Mouse (Mus musculus) intestine, postnatal 0 days (tissue): ENCODE data around the gene Col18a1. TPM values are rescaled to one million over a fixed set of nuclear protein-coding genes. Genes with fewer than 3 reads are reported as not detected.

Experiments
- ATAC-seq: fragments of 200-750 bp; cut with Nextera tagmentation; 2 replicates; pipeline ENCODE4 v1.8.0; 2017; ENCODE audit warnings: mild to moderate bottlenecking, moderate TSS enrichment, moderate library complexity
- H3K27ac ChIP-seq: fragments of 300-500 bp; sonication (generic); 2 replicates; pipeline ENCODE4 v1.5.1; 2014; ENCODE audit warnings: mild to moderate bottlenecking, low read depth, low read length, moderate library complexity
- H3K27me3 ChIP-seq: fragments of 300-500 bp; sonication (generic); replicated peaks from 2 replicates; pipeline ENCODE4 v1.6.1; 2014; ENCODE audit warnings: low read length, mixed read lengths; ENCODE audit not compliant: control insufficient read depth, insufficient read depth
- H3K36me3 ChIP-seq: fragments of 300-500 bp; sonication (generic); 2 replicates; pipeline ENCODE4 v1.6.1; 2014; ENCODE audit warnings: mild to moderate bottlenecking, moderate library complexity; ENCODE audit not compliant: control insufficient read depth, insufficient read depth
- H3K4me1 ChIP-seq: fragments of 300-500 bp; sonication (generic); replicated peaks from 2 replicates; pipeline ENCODE4 v1.6.1; 2014; ENCODE audit warnings: antibody characterized with exemption, low read length, mixed read lengths; ENCODE audit not compliant: control insufficient read depth, insufficient read depth
- H3K4me2 ChIP-seq: fragments of 300-500 bp; sonication (generic); replicated peaks from 2 replicates; pipeline ENCODE4 v1.6.1; 2014; ENCODE audit warnings: low read depth, mild to moderate bottlenecking, moderate library complexity
- H3K4me3 ChIP-seq: fragments of 300-500 bp; sonication (generic); 2 replicates; pipeline ENCODE4 v1.5.1; 2014; ENCODE audit warnings: low read depth, low read length
- H3K9ac ChIP-seq: fragments of 300-500 bp; sonication (generic); 2 replicates; pipeline ENCODE4 v1.6.1; 2014; ENCODE audit warnings: mild to moderate bottlenecking, low read depth, low read length
- H3K9me3 ChIP-seq: fragments of 300-500 bp; sonication (generic); 2 replicates; pipeline ENCODE4 v1.6.1; 2016; ENCODE audit warnings: mixed run types; ENCODE audit not compliant: control insufficient read depth
- CTCF ChIP-seq: sonication (generic); IDR thresholded peaks from 2 replicates; pipeline ENCODE4 v1.5.1; 2016; ENCODE audit warnings: low read depth, mild to moderate bottlenecking, control low read depth, antibody characterized with exemption, moderate library complexity
- WGBS: fragments of 180-500 bp; shearing (Covaris S2); extraction: QIAGEN DNeasy Blood & Tissue Kit; methylation state at CpG from one replicate; pipeline ENCODE4 v1.1.7; 2014; 5-methylcytosine and 5-hydroxymethylcytosine counted together
- polyA plus RNA-seq: library from polyadenylated mRNA; unstranded; fragments of >200 nt; fragmentation: Nextera tagmentation; extraction: Ambion mirVana; gene quantifications from 2 replicates; pipeline ENCODE4 v1.2.1, GENCODE M21; 2015

Gene Col18a1
- polyA plus RNA-seq, 1 experiment from 2014 or later = 35.2 TPM

DNA sequence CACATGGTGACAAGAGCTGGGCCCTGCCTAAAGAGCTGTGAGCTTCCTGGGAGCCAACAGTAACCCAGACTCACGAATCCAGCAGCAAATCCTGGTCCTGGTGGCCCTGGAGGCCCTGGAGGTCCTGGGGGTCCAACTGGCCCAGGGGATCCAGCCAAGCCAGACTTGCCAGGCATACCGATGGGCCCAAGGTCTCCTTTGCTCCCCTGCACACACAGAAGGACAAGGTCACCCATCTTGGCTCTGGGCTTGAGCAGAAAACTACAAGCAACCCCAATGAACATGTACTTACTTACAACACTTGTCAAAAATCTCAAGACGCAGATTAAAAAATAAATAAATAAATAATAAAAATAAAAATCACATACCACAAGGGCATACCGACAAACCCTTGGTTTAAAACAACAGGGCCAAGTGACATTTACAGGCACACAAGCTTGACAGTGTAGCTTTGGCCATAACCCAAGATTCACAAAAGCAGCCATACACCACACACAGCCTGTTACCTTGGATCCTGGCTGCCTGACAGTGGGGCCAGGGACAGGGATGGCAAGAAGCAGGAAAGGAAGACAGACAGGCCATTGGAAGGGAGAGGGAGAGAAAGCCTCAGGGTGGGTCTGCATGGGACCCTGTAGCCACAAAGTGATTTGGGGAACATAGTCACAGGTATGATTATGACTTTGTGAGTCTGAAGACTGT, 91.9 kb downstream of the Col18a1 start:
- WGBS = 86% methylated on average over 4 of the region's 4 CpGs
- H3K27ac ChIP-seq = no peak overlapping the region
- H3K4me1 ChIP-seq = no peaks in the 10 kb centered on the region
- 0 out of 2 replicates have a peak, but pooled peaks cover 4% of the 10 kb centered on the region for H3K36me3 ChIP-seq
- no peaks in the 10 kb centered on the region for H3K9me3 ChIP-seq
- H3K27me3 ChIP-seq = no peaks in the 10 kb centered on the region
- TF ChIP-seq CTCF = no peak
- no peak overlapping the region for H3K4me2 ChIP-seq
- H3K4me3 ChIP-seq = no peak overlapping the region
- ATAC-seq = no peak
- no peak overlapping the region for H3K9ac ChIP-seq

DNA sequence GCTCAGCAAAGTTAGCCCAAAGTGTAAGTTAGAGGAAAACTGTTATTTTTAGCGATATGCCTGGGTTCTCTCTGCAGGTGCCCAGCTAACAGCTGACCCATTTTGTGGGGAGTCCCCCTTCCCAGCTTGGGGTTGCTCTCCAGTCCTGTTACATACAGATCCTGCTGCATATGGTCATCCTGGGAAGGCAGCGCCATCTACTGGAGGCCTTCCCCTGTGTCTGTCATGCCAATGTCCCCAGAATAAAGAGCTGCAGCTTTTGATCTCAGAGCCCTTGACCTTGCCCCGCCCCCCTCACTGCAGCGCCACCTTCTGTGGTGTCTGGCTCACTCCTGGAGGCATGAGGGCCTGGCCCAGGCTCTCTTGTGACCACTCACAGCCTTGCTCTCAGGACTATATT, 96.3 kb downstream of the Col18a1 start:
- ATAC-seq = peak; percentile 70
- peak; percentile 94 for TF ChIP-seq CTCF
- H3K4me2 ChIP-seq = no peak overlapping the region
- H3K36me3 ChIP-seq = 0 out of 2 replicates have a peak, but pooled peaks cover 4% of the 10 kb centered on the region
- no peaks in the 10 kb centered on the region for H3K9me3 ChIP-seq
- H3K4me1 ChIP-seq = no peaks in the 10 kb centered on the region
- no peaks in the 10 kb centered on the region for H3K27me3 ChIP-seq
- no peak overlapping the region for H3K27ac ChIP-seq
- no peak overlapping the region for H3K9ac ChIP-seq
- WGBS = 47% methylated on average over 4 of the region's 4 CpGs
- H3K4me3 ChIP-seq = no peak overlapping the region

DNA sequence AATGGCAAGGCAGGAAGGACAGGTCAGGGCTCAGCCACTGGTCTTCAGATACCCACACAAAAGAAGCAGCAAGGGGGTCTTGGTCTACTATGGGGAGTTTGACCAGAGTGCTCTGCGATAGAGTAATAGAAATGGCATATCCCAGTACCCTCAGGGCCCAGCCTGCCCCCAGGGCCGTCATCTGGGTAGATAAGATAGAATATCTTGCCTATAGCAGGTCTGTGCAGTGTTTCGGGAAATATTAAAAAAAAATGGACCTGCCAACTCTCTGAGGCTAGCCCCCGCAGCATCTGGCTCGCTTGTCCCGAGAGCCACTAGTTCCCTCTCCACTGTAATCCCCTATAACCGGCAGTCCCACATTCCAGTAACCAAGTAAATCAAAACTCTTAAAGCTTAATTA, 97.9 kb downstream of the Col18a1 start:
- H3K27me3 ChIP-seq = no peaks in the 10 kb centered on the region
- H3K27ac ChIP-seq = no peak overlapping the region
- TF ChIP-seq CTCF = no peak
- no peak for ATAC-seq
- no peak overlapping the region for H3K4me3 ChIP-seq
- no peak overlapping the region for H3K4me2 ChIP-seq
- H3K9me3 ChIP-seq = no peaks in the 10 kb centered on the region
- WGBS = 90% methylated on average over 7 of the region's 7 CpGs
- H3K9ac ChIP-seq = no peak overlapping the region
- 0 out of 2 replicates have a peak, but pooled peaks cover 4% of the 10 kb centered on the region for H3K36me3 ChIP-seq
- no peaks in the 10 kb centered on the region for H3K4me1 ChIP-seq

DNA sequence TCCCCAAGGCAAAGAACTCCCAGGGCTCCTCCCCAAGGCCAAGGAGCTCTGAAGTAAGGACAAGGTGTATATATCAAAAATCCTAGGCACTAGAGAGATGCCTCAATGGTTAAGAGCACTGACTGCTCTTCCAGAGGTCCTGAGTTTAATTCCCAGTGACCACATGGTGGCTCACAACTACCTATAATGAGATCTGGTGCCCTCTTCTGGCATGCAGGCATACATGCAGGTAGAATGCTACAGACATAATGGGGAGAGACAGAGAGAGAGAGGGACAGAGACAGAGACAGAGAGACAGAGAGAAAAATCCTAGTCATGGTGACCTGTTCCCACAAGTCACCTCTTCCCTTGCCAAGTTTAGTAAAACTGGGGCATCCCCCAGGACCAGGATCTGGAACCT, 101.7 kb downstream of the Col18a1 start:
- ATAC-seq = no peak
- H3K9ac ChIP-seq = no peak overlapping the region
- no peaks in the 10 kb centered on the region for H3K4me1 ChIP-seq
- no peaks in the 10 kb centered on the region for H3K27me3 ChIP-seq
- peak; percentile 57 for TF ChIP-seq CTCF
- no peaks in the 10 kb centered on the region for H3K36me3 ChIP-seq
- H3K27ac ChIP-seq = no peak overlapping the region
- H3K4me3 ChIP-seq = no peak overlapping the region
- H3K4me2 ChIP-seq = no peak overlapping the region
- no peaks in the 10 kb centered on the region for H3K9me3 ChIP-seq

DNA sequence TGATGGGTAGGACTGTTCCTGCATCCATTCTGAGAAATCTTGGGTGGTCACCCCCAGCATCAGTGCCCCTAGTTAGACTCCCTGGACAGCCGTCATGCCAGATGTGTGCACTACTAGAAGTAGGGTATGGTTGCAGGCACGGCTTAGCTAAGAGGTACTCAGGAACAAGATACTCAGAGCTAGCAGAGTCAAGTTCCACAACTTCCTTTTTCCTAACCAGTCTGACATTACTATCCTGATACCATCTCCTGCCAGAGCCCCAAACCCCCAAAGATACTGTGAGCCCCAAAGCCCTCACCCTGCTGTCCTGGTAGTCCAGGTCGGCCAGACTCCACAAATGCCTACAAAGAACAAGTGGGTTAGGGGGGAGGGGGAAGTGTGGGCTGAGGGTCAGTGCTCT, 102.1 kb downstream of the Col18a1 start:
- Histone ChIP-seq H3K9me3 (no peaks in the 10 kb centered on the region), H3K4me2 (no peak overlapping the region)
- 94% methylated on average over 3 of the region's 3 CpGs for WGBS

GRCm38 (mm10) chr10:77062393-77063010, 103.8 kb downstream of the Col18a1 start:
- no peak for ATAC-seq
- H3K27ac ChIP-seq = no peak overlapping the region
- no peaks in the 10 kb centered on the region for H3K9me3 ChIP-seq
- no peak overlapping the region for H3K4me2 ChIP-seq
- WGBS = 75% methylated on average over 11 of the region's 11 CpGs
- TF ChIP-seq CTCF = no peak
- H3K27me3 ChIP-seq = no peaks in the 10 kb centered on the region
- no peak overlapping the region for H3K9ac ChIP-seq
- no peaks in the 10 kb centered on the region for H3K4me1 ChIP-seq
- H3K36me3 ChIP-seq = no peaks in the 10 kb centered on the region
- H3K4me3 ChIP-seq = no peak overlapping the region

More for the DNA sequence above, 102.1 kb downstream of the Col18a1 start:
- H3K36me3 ChIP-seq = no peaks in the 10 kb centered on the region
- no peak overlapping the region for H3K9ac ChIP-seq
- H3K27me3 ChIP-seq = no peaks in the 10 kb centered on the region
- no peak for TF ChIP-seq CTCF
- no peaks in the 10 kb centered on the region for H3K4me1 ChIP-seq
- no peak overlapping the region for H3K4me3 ChIP-seq
- ATAC-seq = no peak
- no peak overlapping the region for H3K27ac ChIP-seq
